Mouse (Mus musculus): ENCODE results near the gene Terf2.

The Terf2 gene

DNA sequence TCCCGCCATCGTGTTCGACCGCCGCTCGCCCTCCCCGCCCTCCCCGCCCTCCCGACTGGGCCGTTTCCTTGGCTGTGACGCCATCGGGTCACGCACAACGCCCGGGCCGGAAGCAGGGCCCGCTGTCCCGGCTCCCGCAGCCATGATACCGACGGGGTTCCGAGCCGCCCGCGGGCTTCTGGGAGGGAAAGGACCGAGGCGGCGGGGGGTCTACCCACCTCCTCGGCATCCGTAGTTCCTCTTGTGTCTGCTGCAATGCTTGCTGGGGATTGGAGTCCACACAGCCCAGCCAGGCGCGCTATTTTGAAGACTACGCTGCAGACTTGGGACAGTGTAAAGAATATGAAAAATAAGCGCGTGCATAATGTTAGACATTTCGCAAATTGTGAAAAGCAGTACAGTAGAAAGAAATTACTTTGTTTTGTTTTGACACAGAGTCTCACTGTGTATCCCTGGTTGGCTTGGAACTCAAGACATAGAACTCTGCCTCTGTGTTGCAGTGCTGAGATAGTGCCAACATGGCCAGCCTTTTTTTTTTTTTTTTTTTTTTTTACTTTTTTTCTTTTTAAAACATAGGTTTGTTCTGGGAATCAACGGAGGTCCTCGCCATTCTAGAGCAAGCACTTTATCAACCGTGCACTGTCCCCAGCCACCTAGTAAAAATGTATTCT lies at the start of gene Terf2:
Gene Terf2 (minus strand): TSS at position 182 of the 671 bp plus-strand sequence.
- peak; percentile 79 for DNase-seq (ENCODE audit: low read depth)

DNA sequence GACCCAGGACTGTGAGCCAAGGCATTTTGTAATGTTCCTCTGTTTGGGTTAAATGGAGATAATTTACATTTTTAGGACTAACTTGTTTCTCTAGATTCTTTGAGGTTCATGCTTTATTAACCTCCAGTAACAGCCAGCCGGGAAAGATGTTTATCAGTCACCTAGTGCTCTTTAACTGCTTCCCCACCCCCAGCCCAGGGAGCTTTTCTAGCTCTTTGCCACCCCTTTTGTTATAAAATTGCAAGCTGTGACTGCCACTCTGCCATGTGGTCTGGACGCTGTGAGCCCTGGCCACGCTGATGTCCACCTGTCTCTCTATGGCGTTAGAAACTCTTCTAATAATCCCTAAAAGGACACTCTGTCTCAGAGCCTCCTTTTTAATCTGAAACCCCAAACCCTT lies 47.2 kb upstream of the Terf2 start:
- DNase-seq (ENCODE audit: low read depth), result no peak

DNA sequence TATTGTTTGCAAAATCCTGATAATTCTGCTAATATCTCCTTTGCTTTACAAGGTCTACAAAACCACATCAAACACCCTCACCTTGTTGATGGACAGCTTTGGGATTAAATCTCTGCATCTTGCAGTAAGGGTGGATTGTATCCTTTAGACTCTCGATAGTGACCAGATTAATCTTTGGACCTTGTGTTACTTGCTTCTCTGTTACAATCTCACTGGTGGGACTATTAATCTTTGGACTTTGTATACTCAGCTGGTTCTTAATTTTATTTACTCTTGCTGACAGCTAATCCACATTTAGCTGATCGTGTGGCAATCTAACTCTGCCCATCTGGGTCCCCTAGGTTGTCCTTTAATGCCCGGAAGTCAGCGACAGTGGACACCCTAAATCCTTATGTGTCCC lies 46.2 kb upstream of the Terf2 start:
- DNase-seq (ENCODE audit: low read depth), result no peak

DNA sequence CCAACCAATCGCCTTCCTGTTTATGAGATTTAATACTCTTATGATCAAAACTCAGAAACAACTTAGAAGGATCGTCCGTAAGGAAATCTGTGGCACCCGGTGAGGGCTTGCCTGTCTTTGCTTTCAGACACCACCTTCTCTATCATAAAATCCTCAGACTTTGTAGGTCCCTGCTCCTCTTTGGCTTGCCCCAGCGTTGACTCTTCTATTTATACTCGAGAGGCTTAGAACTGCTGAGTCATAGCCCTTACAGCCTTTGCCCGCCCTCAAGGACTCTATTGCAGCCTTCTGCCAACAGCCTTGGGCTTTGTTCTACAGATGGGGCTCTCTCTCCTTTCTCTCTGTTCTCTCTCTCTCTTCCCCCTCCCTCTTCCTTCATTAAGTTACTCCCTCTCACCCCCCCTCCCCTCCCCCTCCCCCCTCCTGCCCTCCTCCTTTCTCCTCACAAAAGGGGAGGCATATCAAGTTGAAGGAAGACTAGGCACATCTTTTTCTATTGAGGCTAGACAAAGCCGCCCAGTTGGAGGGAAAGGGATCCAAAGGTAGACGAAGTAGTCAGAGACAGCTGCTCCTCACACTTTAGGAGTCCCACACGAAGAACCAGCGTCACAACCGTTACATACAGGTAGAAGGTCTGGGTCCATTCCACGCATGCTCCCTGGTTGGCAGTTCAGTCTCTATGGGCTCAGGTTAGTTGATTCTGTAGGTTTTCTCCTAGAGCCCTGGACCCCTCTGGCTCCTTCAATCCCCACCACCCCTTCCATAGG lies 43.5 kb upstream of the Terf2 start:
- no peak for DNase-seq (ENCODE audit: low read depth)

DNA sequence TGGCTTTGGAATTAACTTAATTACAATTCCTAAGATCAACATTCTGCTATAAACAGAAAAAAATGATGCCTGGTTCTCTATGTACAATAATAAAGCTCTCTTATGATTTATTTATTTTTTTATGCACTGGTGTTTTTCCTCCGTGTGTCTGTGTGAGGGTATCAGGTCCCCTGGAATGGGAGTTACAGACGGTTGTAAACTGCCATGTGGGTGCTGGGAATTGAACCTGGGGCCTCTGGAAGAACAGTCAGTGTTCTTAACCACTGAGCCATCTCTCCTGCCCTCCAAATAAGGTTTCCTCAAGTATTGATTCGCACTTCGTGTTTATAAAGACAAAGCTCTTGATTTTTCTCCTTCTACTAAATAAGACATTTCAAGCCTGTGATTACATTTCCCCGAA lies 42.0 kb upstream of the Terf2 start:
- no peak for DNase-seq (ENCODE audit: low read depth)

DNA sequence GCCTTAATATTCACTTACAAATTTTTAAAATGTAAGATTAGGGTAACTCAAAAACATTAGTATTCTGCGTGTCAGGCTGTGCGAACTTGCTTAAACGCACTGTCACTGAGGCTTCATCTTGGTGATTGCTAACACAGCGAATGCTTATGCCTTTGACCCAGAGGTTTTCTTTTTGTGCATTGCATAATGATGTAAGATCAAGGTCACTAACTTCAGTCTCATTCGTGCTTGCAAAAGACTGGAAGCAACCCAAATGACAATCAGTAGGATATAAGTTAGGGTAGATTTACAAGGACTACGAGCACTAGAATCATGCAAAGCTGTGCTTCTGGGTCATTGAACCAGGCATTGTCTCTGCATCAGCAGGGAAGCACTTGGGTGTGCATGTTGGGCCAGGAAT lies 41.2 kb upstream of the Terf2 start:
- DNase-seq (ENCODE audit: low read depth), result no peak

DNA sequence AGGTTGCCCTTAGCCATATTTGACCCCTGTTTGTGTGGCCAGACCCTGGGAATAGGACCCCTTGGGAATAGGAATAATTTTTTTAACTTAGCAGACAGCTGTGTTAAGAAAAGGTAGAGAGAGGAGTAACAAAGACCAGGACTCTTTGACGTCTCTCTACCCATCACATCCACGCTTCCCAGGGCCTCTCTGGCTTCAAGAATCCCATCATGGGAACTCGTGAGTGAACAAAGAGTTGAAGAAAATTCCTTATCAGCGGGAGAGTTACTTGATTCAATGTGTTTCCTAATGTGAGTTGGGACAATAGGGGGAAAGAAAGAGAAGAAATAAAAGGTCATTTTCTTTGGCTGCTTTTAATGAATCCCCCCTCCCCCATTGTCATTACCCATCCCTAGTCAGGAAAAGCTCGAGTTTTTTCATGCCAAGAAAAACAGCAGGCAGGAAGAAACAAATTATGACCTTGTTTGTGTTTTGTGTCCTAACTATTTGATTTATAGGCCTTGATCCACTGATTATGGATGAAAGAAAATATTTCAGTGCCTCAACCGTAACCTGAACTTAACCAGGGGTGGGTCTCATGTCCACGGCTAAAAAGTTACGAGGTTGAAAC lies 39.8 kb upstream of the Terf2 start:
- no peak for DNase-seq (ENCODE audit: low read depth)

DNA sequence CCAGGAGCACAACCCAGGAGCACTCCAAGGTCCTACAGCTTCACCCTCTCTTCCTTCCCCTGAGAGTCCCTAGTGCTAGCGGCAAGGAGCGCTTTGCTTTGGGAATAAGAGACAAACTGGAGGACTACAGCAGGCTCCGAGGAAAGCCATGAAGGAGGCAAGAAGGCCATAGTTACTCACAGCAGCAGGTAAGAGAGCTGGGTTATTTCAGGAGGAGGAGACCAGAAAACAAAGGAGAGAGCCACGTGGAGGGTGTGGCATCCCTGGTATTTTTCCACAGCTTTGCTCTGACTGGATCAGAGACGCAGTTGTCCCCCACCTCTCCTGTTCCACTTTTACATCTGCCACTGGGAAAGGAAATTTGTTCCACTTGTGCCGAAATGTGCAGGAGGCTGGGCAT lies 37.5 kb upstream of the Terf2 start:
- no peak for DNase-seq (ENCODE audit: low read depth)

DNA sequence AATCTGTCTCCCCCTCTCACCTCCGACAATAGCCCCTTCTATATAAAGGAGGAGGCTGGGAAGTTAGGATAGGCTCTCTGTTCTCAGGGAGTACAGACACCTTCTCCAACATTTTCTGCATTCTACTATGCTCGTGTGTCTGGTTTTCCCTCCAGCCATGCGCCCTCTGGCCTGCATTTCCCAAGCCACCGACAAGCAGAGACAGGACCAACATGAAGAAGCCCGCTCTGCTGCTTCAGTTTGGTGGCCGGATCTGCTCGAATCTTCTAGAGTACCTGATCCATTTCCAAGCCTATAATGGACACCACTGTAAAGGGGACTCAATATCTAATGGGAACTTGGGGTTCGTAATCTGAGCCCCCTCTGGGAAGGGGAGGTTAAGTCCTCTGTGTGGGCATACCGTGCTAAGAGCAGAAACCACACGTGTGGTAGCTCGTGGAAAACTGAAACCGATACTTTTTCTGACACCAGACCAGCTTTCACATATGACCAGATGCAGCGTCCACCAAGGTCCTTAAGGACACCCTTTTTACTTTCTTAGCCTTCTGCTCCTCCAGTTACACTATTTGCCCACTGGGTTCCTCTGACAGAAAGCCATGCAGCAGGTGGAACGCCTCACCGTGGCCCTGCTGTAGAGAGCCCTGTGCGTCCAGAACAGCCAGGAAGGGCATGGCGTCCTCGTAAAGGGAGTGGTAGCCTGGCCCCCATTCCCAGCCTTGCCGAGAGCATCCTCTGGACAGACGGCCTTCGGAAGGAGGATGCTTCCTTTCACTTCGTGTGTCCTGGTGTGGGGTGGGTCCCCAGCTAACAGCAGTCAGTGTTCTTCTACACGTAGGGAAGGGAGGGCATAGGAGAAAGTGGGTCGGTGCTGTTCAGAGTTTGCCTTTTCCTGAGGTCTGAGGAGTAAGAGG lies 36.5 kb upstream of the Terf2 start:
- DNase-seq (ENCODE audit: low read depth), result no peak

DNA sequence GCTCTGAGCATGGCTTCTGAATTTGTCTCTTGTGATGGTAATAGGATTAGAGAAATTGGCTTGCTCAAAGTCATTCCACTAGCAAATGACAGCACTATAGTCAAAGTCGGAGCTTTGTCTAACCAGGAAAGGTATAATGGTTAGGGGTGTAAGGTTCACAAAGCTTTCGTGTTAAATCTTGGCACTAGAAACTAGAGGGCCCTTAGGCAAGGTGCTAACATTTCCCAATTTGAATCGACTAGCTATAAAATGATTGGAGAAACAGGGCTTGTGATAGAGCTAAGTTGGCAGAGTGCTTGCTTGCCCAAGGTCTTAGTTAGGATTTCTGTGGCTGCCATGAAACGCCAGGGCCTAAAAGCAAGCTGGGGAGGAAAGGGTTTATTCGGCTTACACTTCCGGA lies 33.7 kb upstream of the Terf2 start:
- no peak for DNase-seq (ENCODE audit: low read depth)

DNA sequence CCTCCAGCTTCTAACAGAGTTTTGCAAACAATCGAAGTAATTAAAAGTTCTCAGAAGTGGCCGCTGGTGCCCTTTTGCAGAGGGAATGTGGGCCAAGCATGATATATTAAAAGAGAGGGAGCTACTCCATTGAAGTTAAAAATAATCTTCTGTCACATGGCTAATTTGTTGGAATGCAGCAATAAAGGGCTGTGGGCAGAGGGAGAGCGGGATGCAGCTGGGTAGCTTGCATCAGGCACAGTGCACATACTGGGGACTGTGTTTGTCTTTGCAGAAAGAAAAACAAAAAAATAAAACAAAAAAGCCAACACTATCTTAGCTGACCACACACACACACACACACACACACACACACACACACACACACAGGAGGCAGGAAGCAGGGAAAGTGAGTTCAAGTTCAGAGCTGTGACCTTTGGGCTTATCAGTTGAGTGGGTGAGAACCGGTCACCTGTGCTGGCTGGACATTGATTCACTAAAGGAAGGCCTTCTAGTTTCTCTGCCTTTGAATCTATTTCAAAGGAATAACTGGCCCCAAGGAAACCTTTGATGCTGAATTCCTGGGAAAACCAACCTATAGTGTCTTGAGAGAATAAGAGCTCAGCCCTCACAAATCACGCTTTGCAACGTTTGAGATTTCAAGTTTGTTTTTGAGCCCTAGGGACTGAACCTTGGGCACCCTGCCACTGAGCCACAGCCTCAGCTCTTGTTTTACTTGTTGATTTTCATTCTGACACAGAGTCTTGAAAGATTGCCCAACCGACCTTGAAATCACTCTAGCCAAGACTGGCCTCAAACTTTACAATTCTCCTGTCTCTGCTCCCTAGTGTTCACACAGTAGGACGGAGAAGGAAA lies 33.1 kb upstream of the Terf2 start:
- peak; percentile 88 for DNase-seq (ENCODE audit: low read depth)

DNA sequence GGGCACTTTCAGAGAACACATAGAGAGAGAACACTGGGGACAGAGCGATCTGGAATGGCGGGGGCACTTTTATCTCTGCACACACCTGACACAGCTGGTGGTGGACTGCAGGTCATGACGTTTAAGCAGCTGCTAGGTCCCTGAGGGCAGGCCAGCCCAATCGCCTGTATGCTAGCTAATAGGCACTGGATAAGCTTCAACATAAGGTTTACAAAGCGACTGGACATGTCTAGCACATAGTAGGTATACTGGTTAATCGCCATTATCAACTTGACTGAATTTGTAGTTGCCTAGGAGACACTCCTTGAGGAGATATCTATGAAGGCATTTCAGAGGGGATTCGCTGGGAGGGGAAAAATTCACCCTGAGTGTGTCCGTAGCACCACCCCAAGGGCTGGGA lies 28.0 kb upstream of the Terf2 start:
- DNase-seq (ENCODE audit: low read depth), result no peak

DNA sequence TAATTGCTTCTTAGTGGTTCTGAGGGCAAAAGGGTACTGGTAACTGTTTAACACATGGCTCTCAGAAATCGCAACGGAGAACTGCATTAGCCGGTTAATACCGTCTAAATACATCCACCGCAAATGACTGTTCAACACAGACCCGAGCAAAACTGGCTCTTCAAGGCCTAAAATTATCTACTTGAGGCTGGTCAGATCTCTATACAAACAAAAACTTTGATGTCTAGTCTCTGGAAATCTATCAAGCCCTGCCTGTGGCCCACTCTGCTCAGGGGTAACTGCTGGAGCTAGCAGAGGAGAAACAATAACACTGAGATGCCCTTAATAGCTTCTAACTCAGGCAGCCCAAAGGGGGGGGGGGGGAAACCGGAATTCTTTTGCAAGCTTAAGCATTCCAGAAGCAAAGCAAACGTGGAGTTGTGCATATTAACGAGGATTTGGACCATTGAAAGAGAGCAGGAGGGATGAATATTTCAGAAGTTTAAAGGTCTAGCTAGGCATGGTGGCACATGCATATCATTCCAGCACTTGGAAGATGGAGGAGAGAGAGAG lies 26.8 kb upstream of the Terf2 start:
- DNase-seq (ENCODE audit: low read depth), result no peak

DNA sequence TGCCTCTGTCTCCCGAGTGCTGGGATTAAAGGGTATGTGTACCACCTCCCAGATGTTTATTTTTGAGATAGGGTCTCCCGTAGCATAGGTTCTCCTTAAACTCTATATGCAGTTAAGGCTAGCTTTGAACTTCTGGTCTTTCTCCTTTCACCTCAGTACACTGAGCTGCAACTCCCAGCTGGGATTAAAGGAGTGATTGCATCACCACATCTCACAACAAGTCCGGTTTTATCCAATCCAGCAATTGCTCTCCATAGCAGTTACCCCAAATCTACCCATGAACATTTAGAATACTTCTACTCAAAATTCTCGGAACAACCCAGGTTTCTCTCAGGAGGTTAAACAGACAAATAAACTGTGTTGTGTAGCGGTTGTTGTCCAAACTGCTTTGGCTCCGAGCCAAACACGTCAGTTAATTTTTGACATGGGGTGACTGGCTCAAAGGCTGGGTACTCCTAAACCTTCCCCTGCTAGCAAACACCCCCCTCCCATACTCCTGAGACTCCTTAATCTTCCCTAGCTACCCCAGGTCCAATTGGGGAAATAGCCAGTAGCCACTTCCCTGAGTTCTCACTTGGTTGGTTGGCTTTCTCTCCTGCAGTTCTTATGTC lies 25.4 kb upstream of the Terf2 start:
- DNase-seq (ENCODE audit: low read depth), result no peak

DNA sequence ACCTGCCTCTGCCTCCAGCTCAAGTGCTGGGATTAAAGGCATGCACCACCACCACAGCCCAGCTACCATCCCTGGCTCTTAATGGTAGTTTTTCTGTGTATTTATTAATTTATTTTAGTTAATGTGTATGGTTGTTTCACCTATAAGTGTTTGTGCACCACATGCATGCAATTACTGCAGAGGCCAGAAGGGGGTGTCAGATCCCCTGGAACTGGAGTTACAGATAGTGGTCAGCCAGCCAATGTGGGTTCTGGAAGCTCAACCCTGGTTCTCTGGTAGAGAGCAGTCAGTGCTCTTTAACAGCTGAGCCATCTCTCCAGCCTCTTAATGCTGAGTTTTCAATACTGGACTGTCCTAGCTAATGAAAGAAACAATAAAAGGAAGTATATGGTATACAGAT lies 24.5 kb upstream of the Terf2 start:
- DNase-seq (ENCODE audit: low read depth), result no peak

DNA sequence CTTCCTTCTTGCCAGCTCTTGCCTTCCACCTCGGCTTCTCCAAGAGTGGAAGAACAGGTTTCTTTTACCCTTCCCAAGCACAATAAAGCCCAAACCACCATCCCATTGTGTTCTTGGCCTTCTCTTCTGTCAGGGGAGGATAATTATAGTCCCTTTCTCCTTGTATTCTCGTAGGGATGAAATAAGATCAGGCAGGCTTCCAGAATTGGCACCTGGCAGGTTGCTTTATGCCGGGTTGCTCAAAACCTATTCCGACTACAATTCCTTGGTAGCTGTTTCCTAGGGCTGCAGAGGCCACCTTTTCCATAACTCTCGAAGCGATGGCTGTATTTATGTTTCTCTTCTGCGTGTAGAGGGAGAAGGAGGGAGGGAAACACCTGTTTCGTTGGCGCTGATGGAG lies 23.1 kb upstream of the Terf2 start:
- no peak for DNase-seq (ENCODE audit: low read depth)

DNA sequence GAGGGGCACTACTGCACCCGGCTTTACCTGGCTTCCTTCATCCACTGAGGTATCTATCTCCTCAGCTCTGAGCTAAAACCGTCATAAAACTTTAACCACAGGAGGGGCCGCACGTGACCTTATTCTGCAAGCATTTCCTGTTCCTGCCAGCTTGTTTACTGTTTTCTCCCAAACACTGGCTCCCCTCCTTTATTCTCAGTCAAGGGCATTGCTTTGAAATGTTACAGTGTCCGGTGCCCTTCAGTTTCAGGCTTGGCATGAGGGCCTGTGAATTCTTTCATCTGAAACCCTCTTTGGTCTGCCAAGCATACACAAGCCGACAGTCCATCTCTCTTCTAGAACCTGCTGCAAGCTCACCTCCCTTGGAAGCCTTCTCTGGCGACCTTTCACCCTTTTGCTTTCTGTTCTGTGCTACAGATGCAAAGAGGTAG lies 22.5 kb upstream of the Terf2 start:
- DNase-seq (ENCODE audit: low read depth), result no peak

DNA sequence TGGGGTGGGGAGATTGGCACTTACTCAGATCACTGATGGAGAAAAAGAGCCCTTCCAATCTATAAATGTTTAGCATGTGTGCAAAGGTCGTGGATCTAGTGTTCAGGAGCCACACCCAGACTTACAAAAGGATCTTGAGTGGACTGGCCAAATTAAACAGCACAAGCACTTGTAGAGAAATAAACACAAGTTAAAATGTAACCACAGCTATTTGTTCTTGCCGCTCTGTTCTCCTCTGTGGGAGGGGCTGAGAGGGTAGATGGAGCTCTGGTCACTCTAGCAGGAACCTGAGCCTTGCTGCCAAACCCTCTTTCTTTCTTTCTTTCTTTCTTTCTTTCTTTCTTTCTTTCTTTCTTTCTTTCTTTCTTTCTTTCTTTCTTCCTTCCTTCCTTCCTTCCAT lies 20.7 kb upstream of the Terf2 start:
- no peak for DNase-seq (ENCODE audit: low read depth)

DNA sequence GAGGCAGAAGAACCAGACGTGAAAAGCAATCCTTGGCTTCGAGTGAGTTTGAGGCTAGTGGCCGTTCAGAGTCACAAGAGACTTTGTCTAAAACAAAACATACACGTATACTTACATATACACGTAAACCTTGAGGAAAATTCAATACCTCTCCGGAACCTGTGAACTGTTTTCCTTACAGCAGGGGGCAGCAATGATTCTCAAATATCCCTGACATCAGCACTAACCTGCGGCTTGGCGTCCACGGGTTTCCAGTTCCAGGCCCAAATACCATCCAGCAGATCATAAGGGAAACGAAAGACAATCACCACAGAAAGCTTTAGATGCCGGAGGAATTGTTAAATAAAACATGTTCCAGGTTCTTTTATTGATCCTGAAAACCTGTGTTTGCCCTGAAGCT lies 19.7 kb upstream of the Terf2 start:
- peak; percentile 64 for DNase-seq (ENCODE audit: low read depth)

DNA sequence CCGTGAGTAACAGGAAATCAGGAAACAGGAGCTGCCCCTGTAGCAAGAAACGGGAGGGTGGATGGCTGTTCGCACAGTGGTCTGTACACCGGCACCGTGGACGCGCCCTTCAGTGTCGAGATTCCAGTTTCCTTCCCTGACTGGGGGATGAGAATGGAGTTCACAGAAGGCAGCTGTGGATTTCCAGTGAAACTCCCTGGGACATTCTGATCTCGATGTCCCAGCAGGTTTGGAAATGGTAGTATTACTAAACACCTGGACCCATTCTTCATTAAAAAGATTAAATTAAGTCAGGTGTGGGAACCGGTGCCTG lies 18.6 kb upstream of the Terf2 start:
- no peak for DNase-seq (ENCODE audit: low read depth)

Data from fibroblast of lung, adult 2 months (primary cell).